Mouse (Mus musculus) regulatory T cell (primary cell): Measurements from ENCODE around the gene Zfp324.
"Not testable (repeated sequence)": the region's sequence is repeated elsewhere in the genome, so short reads cannot be mapped to it uniquely, and the experiment has no call there.

Source experiments
- in situ Hi-C: fragments of 300-600 bp; cut with MboI, MseI; formaldehyde crosslinking; loops from one replicate; pipeline ENCODE4 v1.15.1; 2025; ENCODE audit warnings: high pct_unique_total_duplicates

Gene Zfp324

DNA sequence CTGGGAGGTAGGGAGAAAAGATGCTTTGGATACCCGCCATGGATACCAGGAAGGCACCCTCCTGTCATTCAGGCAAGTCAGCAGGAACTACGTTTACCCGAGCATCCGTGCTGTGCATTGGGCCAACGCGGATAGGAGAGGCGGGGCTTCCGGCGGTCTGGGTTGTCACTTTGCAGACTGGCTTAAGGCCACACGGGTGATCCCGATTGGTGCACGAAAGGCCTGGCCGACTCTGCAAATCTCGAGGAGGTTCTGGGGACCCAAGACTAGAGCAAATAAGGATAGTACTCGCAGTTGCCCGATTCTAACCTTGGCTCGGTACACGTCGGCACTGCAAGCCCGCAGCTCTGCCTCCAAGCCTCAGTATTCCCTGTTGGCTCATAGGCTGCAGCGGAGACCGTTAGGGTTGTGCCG lies at the start of gene Zfp324:
Gene Zfp324, plus strand, starts transcription at position 161 of the 414 bp plus-strand sequence.
- in situ Hi-C loops: no loop called here

DNA sequence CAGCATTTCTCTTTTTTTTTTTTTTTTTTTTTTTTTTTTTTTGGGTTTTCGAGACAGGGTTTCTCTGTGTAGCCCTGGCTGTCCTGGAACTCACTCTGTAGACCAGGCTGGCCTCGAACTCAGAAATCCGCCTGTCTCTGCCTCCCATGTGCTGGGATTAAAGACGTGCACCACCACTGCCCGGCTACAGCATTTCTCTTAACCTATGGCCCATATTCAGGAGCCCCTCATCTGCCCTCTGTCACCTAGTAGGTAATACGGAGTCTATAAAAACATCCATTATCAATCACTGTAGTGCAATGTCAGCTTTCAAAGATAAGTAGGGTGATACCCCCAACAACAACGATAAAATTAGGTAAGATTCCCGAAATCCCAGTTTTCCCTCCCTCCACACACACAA lies 45.1 kb upstream of the Zfp324 start:
- in situ Hi-C loops: not testable (repeated sequence)

- in situ Hi-C loops: no loop called here
Observed at GRCm38 (mm10) chr7:12921318-12921704, 44.3 kb upstream of the Zfp324 start.

DNA sequence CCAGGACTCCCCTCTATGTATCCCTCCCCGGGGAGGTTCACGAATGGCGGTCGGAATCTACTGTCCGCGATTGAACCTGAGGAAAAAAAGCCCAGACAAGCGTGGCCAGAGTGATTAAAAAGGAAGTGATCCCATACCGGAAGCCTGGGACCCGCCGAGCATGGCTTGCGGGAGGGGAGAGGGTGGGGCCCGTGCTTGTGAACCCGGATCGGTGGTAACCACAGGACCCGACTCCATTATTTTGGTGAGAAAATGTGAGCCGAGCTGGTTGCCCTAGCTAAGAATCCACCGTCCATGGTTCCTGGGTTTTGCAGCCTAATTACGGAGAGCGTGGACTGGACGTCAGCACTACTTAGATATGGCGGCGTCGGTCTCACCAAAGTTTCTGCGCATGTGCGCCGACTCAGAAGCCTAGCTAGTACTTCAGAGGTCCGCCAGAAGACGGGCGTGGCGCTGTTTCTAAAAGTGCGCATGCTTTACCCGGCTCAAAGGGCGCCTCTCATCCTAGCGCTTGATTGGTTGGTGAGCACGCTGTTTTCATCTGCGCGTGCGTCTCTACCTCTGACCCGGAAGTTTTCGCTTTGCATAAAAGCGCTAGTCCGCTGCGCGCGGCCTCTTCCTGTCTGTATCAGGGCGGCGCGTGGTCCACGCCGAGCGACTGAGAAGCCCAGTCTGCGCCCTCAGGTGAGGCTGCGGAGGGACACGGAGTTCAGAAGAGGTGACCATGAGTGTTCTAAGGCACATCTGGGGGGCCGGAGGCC lies 43.8 kb upstream of the Zfp324 start, which contains the start of gene Rps5:
Gene Rps5, plus strand, starts transcription at position 586 of the 761 bp plus-strand sequence.
- in situ Hi-C loops: no loop called here

- in situ Hi-C loops: no loop called here
Observed at GRCm38 (mm10) chr7:12922729-12923128, 42.9 kb upstream of the Zfp324 start.

DNA sequence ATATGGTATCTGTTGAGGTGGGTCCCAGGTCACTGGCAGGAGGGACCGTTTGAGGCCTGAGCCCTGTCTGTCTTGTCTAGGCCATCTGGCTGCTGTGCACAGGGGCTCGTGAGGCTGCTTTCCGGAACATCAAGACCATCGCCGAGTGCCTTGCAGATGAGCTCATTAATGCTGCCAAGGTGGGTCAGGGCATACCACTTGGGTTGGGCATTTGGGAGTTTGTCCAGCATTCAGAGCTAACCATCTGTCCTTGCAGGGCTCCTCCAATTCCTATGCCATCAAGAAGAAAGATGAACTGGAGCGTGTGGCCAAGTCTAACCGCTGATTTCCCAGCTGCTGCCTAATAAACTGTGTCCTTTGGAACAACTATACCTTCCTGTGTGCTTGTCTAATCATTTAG lies 39.3 kb upstream of the Zfp324 start:
- in situ Hi-C loops: no loop called here

DNA sequence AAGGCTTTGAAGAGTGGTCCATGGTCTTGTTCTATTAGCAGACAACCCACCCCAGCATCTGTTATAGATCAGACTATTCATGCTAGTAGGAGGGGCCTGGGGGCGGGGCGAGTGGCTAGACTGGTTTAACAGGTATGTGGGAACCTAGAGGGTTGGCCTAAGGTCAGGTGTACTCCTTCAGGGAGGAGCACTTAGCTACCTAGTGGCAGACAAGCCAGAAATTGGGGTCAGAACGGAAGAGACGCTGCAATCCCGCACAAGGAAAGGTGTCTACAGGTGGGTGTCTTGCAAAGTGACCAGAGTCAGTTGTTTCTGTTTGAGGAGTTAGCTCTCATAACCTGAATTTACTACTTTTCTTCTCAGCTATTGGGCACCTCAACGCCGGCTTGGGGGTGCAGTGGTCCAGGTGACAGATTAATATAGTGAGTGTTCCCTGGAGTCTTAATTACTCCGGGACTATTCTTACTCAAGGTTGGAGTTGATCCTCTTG lies 38.4 kb upstream of the Zfp324 start, which contains the start of gene Rnf225:
Gene Rnf225, plus strand, starts transcription at position 226 of the 490 bp plus-strand sequence.
- in situ Hi-C loops: no loop called here

GRCm38 (mm10) chr7:12927693-12928589 lies 37.7 kb upstream of the Zfp324 start:
- in situ Hi-C loops: no loop called here

GRCm38 (mm10) chr7:12933615-12934140 lies 32.0 kb upstream of the Zfp324 start:
- in situ Hi-C loops: no loop called here

GRCm38 (mm10) chr7:12934808-12935207 lies 30.8 kb upstream of the Zfp324 start:
- in situ Hi-C loops: no loop called here

GRCm38 (mm10) chr7:12937254-12937803 lies 28.3 kb upstream of the Zfp324 start:
- in situ Hi-C loops: not testable (repeated sequence)

- in situ Hi-C loops: no loop called here
Observed at GRCm38 (mm10) chr7:12940599-12940998, 25.0 kb upstream of the Zfp324 start.

GRCm38 (mm10) chr7:12943488-12943887 lies 22.1 kb upstream of the Zfp324 start:
- in situ Hi-C loops: no loop called here

DNA sequence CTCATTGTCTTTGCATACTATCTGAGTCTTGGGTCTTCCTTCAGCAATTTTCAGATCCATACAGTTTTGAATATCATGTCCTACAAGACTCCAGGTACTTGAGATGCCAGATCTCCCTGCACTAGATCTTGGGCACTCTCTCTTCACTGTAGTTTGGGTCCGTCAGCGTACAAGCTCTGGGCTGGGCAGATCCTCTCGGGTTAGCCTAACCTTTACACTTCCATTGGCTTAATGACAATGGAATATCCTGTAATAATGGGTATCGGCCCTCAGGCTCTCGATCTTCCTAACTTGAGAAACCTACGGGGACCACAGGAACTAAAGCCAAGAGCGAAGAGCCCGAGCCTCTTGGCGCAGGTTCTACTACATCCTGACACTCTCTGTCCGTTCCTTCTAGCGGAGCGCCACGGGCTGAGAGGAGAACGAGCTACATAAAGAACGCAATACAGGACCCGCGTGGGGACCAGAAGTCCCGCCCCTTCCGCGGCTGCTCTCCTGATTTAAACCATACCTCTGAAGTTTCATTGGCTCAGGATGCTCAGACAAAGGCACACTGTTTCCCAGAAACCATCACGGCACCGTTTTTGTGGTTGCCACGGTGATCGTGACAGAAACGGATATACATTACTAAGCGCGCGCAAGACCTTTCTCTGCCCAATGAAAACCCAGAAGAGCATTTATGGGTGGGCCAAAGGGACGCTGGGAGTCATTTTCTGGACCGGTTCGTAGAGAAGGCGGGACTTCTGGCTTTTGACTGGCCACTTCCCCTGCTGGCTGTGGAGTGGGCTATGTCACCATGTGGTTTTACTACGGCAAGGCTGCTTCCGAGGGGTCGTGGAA lies 16.4 kb upstream of the Zfp324 start:
- in situ Hi-C loops: no loop called here

DNA sequence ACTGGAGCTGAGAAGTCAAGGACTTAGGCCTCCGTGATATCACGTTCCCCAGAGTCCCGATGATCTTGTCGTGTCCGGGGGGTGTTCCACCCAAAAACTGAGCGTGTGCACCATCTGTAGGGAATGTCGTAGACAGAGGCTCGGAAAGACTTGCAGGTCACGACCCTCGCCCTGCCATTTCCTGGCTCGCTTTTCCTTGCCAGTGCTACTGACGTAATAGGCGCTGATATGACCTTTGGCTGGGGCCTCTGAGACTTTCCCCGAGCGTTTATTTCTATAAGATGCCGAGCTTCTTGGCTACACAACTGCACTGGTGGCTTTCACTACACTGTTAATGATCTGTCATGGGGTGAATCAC lies 15.8 kb upstream of the Zfp324 start:
- in situ Hi-C loops: no loop called here

DNA sequence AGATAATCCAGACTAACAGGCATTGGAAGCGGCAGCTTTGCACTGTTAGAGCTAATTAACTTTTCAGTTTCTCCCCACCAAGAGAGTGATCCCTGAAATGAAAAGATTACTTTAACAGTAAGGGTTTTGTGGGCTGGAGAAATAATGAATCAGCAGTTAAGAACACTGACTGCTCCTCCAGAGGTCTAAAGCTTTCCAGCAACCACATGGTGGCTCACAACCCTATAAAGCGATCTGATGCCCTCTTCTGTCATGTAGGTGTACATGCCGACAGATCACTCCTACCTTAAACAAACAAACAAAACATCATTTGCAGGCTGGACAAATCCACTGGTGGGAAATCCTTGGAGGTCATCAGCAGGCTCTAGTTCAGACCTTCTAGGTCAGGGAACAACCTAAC lies 10.7 kb upstream of the Zfp324 start:
- in situ Hi-C loops: no loop called here

DNA sequence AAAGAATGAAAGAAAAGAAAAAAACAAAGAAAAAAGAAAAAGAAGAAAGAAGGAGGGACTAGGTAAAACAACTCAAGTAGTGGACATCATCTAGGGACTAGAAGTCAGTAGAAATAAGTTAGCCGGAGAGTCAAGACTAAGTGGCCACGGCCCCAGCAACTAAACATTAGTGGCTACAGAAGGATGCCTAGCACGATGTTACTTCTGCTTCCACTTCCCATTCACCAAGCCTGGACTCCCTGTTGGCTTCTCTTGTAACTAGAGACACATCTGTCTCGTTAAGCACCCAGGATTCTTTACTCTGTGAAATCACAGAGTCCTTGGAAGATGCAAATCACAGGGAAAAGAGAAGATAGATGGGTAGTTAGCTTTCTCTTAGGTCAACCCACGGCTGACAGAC lies 8.1 kb upstream of the Zfp324 start:
- in situ Hi-C loops: no loop called here

DNA sequence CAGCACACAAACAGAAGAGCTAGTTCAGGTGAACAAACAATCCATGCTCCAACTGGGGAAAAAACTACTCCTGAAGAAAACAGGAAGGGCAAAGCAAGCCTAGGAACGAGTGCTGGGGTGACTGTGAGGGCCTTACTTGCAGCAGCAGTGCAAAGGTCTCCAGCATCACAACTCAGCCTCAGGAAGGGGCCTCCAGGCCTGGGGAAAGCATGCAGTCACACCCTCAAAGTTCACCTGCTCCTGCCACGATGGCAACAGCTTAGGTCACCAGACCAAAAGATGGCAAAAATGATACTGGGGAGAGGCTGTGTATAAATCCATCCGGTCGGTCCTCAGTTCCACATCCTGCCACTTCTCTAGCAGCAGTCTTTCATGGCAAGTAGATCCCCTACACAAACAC lies 6.7 kb upstream of the Zfp324 start:
- in situ Hi-C loops: no loop called here

DNA sequence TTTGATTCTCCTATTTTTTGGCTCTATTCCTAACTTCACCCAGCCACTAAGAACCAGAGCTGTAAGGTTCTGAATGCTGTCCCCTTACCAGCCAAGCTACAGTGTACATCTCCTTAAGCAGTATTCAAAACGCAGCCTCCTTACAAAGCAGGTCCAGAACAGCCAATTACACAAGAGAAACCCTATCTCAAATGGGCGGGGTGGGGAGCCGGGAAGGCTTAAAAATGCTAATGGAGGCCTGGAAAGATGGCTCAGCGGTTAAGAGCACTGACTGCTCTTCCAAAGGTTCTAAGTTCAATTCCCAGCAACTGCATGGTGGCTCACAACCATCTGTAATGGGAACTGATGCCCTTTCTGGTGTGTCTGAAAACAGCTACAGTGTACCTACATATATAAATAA lies 5.9 kb upstream of the Zfp324 start:
- in situ Hi-C loops: no loop called here

DNA sequence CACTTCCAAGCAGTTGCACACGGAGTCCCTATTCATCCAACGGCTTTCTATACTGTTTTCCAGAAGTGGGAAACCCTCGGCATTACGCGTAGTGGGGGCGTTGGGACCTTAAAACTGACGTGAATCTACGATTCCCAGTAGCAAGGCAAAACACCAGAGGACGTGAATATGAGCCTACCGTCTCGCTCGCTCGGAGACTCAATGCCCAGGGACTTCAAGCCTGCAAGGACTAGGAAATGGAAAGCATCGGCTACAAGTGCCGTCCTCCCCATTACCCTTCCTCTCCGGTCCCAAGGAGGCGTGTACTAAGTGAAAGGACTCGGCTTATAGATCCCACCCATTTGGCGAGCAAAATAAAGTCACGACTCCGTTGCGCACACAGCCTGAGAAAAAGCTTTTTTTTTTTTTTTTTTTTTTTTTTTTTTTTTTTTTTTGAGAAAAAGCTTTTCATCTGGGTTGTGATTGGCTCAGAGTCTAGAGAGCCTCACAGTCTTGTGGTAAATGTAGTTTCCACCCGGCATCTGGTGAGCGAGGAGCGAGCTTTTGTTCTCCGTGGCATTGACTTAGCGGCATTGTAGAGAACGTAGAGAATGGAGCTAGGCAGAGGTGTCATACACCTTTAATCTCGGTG lies 4.0 kb upstream of the Zfp324 start:
- in situ Hi-C loops: no loop called here
